Mouse (Mus musculus) liver, postnatal 0 days (tissue): Measurements from ENCODE around the gene Slc25a18. TPM values are rescaled to one million over a fixed set of nuclear protein-coding genes. Genes with fewer than 3 reads are reported as not detected.

Experiments
- ATAC-seq: fragments of 200-750 bp; cut with Nextera tagmentation; 2 replicates; pipeline ENCODE4 v1.8.0; 2017; ENCODE audit warnings: mild to moderate bottlenecking, moderate library complexity
- DNase-seq: peaks from one replicate; pipeline ENCODE4 v3.0.0-alpha.2; 2016
- H3K27ac ChIP-seq: fragments of 300-500 bp; sonication (generic); 2 replicates; pipeline ENCODE4 v1.5.1; 2014; ENCODE audit warnings: antibody characterized with exemption, moderate library complexity, mild to moderate bottlenecking, low read depth
- H3K27me3 ChIP-seq: fragments of 300-500 bp; sonication (generic); 2 replicates; pipeline ENCODE4 v1.6.1; 2014; ENCODE audit warnings: low read length, control low read depth, mixed read lengths; ENCODE audit not compliant: insufficient read depth
- H3K36me3 ChIP-seq: fragments of 300-500 bp; sonication (generic); replicated peaks from 2 replicates; pipeline ENCODE4 v1.6.1; 2014; ENCODE audit warnings: mild to moderate bottlenecking, control low read depth, low read length, moderate library complexity, mixed read lengths; ENCODE audit not compliant: insufficient read depth
- H3K4me1 ChIP-seq: fragments of 300-500 bp; sonication (generic); 2 replicates; pipeline ENCODE4 v1.6.1; 2014; ENCODE audit warnings: antibody characterized with exemption, mild to moderate bottlenecking, control low read depth; ENCODE audit not compliant: insufficient read depth
- H3K4me2 ChIP-seq: fragments of 300-500 bp; sonication (generic); 2 replicates; pipeline ENCODE4 v1.6.1; 2014; ENCODE audit warnings: low read depth, mild to moderate bottlenecking, low read length, moderate library complexity, mixed read lengths
- H3K4me3 ChIP-seq: fragments of 300-500 bp; sonication (generic); 2 replicates; pipeline ENCODE4 v1.5.1; 2014; ENCODE audit warnings: low read depth, low read length
- H3K9ac ChIP-seq: fragments of 300-500 bp; sonication (generic); replicated peaks from 2 replicates; pipeline ENCODE4 v1.6.1; 2014; ENCODE audit warnings: mild to moderate bottlenecking, moderate library complexity
- H3K9me3 ChIP-seq: fragments of 300-500 bp; sonication (generic); 2 replicates; pipeline ENCODE4 v1.6.1; 2016; ENCODE audit warnings: mild to moderate bottlenecking, control low read depth, low read length, mixed read lengths
- CTCF ChIP-seq: sonication (generic); IDR thresholded peaks from 2 replicates; pipeline ENCODE4 v1.5.1; 2016; ENCODE audit warnings: antibody characterized with exemption, low read depth
- EP300 ChIP-seq: IDR thresholded peaks from 2 replicates; pipeline ENCODE4 v1.6.1; 2016; ENCODE audit warnings: antibody characterized with exemption, low read depth, mild to moderate bottlenecking
- WGBS: fragments of 180-500 bp; shearing (Covaris S2); extraction: QIAGEN DNeasy Blood & Tissue Kit; methylation state at CpG from one replicate; pipeline ENCODE4 v1.1.7; 2014; ENCODE audit not compliant: insufficient replicate concordance; 5-methylcytosine and 5-hydroxymethylcytosine counted together
- polyA plus RNA-seq: library from polyadenylated mRNA; unstranded; fragments of >200 nt; fragmentation: Nextera tagmentation; extraction: Ambion mirVana; gene quantifications from 2 replicates; pipeline ENCODE4 v1.2.1, GENCODE M21; 2015

The Slc25a18 gene
- polyA plus RNA-seq, 1 experiment from 2014 or later, result not detected

GRCm38 (mm10) chr6:120790717-120791116, 17.3 kb downstream of the Slc25a18 start:
- 83% methylated on average over 5 of the region's 5 CpGs for WGBS
- no peak overlapping the region for H3K9ac ChIP-seq
- TF ChIP-seq CTCF (no peak), EP300 (no peak)
- H3K27ac ChIP-seq, result no peak overlapping the region
- no peaks in the 10 kb centered on the region for H3K9me3 ChIP-seq
- no peak overlapping the region for H3K4me2 ChIP-seq
- no peak for DNase-seq
- no peak overlapping the region for H3K4me3 ChIP-seq
- peaks cover 2% of the 10 kb centered on the region for H3K4me1 ChIP-seq
- H3K27me3 ChIP-seq, result no peaks in the 10 kb centered on the region
- no peak for ATAC-seq
- H3K36me3 ChIP-seq, result peaks cover 49% of the 10 kb centered on the region

GRCm38 (mm10) chr6:120792947-120793346, 19.6 kb downstream of the Slc25a18 start:
- ATAC-seq (no peak), DNase-seq (no peak)
- peaks cover 71% of the 10 kb centered on the region for H3K36me3 ChIP-seq
- H3K27me3 ChIP-seq, result no peaks in the 10 kb centered on the region
- H3K4me2 ChIP-seq, result no peak overlapping the region
- no peak overlapping the region for H3K27ac ChIP-seq
- peaks cover 2% of the 10 kb centered on the region for H3K4me1 ChIP-seq
- TF ChIP-seq EP300 (no peak), CTCF (peak; percentile 43)
- H3K4me3 ChIP-seq, result no peak overlapping the region
- WGBS, result 88% methylated on average over 8 of the region's 8 CpGs
- H3K9ac ChIP-seq, result no peak overlapping the region
- no peaks in the 10 kb centered on the region for H3K9me3 ChIP-seq

- Histone ChIP-seq H3K4me3 (no peak overlapping the region), H3K27ac (no peak overlapping the region), H3K9ac (no peak overlapping the region), H3K27me3 (no peaks in the 10 kb centered on the region), H3K4me1 (no peaks in the 10 kb centered on the region; the same call in 1 of the 2 replicates), H3K4me2 (no peak overlapping the region), H3K9me3 (no peaks in the 10 kb centered on the region), H3K36me3 (peaks cover 93% of the 10 kb centered on the region)
- no peak for TF ChIP-seq EP300
- no peak for DNase-seq
- 42% methylated on average over 5 of the region's 5 CpGs for WGBS
- ATAC-seq, result peak; percentile 10; the same call in 1 of the 2 replicates
Observed at GRCm38 (mm10) chr6:120795422-120796086, 22.2 kb downstream of the Slc25a18 start.

- ATAC-seq (no peak), DNase-seq (no peak)
- H3K9me3 ChIP-seq, result no peaks in the 10 kb centered on the region
- H3K4me2 ChIP-seq, result no peak overlapping the region
- peaks cover 98% of the 10 kb centered on the region for H3K36me3 ChIP-seq
- no peaks in the 10 kb centered on the region for H3K27me3 ChIP-seq
- no peak overlapping the region for H3K4me3 ChIP-seq
- 73% methylated on average over 2 of the region's 2 CpGs for WGBS
- no peak overlapping the region for H3K27ac ChIP-seq
- no peaks in the 10 kb centered on the region for H3K4me1 ChIP-seq
- no peak overlapping the region for H3K9ac ChIP-seq
- no peak for TF ChIP-seq EP300
- TF ChIP-seq CTCF, result no peak
Observed at GRCm38 (mm10) chr6:120796111-120796510, 22.7 kb downstream of the Slc25a18 start.

- no peak overlapping the region for H3K4me2 ChIP-seq
- H3K9ac ChIP-seq, result no peak overlapping the region
- no peak overlapping the region for H3K4me3 ChIP-seq
- no peak overlapping the region for H3K27ac ChIP-seq
- DNase-seq (no peak), ATAC-seq (no peak)
- H3K36me3 ChIP-seq, result peaks cover 97% of the 10 kb centered on the region
- TF ChIP-seq EP300, result no peak
- no peak for TF ChIP-seq CTCF
- H3K27me3 ChIP-seq, result no peaks in the 10 kb centered on the region
- WGBS, result 90% methylated on average over 7 of the region's 7 CpGs
- H3K4me1 ChIP-seq, result no peaks in the 10 kb centered on the region
- H3K9me3 ChIP-seq, result no peaks in the 10 kb centered on the region
Observed at GRCm38 (mm10) chr6:120798019-120798418, 24.6 kb downstream of the Slc25a18 start.

- no peak overlapping the region for H3K27ac ChIP-seq
- H3K9ac ChIP-seq, result no peak overlapping the region
- H3K9me3 ChIP-seq, result no peaks in the 10 kb centered on the region
- no peaks in the 10 kb centered on the region for H3K27me3 ChIP-seq
- no peak for ATAC-seq
- H3K36me3 ChIP-seq, result peaks cover 97% of the 10 kb centered on the region
- no peak overlapping the region for H3K4me2 ChIP-seq
- TF ChIP-seq CTCF (no peak), EP300 (no peak)
- DNase-seq, result no peak
- H3K4me3 ChIP-seq, result no peak overlapping the region
- no peaks in the 10 kb centered on the region for H3K4me1 ChIP-seq
- 76% methylated on average over 4 of the region's 4 CpGs for WGBS
Observed at GRCm38 (mm10) chr6:120798905-120799304, 25.5 kb downstream of the Slc25a18 start.
